Mouse (Mus musculus): Measurements from ENCODE around the gene Msantd3. TPM values are rescaled to one million over a fixed set of nuclear protein-coding genes. Genes with fewer than 3 reads are reported as not detected.

Gene Msantd3
- total and polyA plus RNA-seq, 3 experiments, result not detected

- Histone ChIP-seq H3K27ac (ENCODE audit: insufficient read depth, low read depth) (no peak overlapping the region), H3K9me3 (replicated peaks; ENCODE audit: low read length) (peaks cover 3% of the 10 kb centered on the region), H3K4me2 (ENCODE audit: insufficient read depth, low read depth, poor library complexity, severe bottlenecking) (no peak overlapping the region), H3K9ac (ENCODE audit: insufficient read depth, low read depth) (no peak overlapping the region), H3K27me3 (replicated peaks) (no peaks in the 10 kb centered on the region), H3K36me3 (replicated peaks in 1 of 2; ENCODE audit: control insufficient read depth in 1 of 2, insufficient read depth in 1 of 2, low read length in 1 of 2) (no peaks in the 10 kb centered on the region), H3K4me1 (ENCODE audit: control insufficient read depth in 1 of 2, insufficient read depth in 2 of 2) (no peaks in the 10 kb centered on the region), H3K4me3 (replicated peaks in 1 of 3; ENCODE audit: low read depth in 2 of 3, low read length in 2 of 3, poor library complexity in 1 of 3) (no peak overlapping the region), H3K79me2 (replicated peaks; ENCODE audit: control insufficient read depth, extremely low read depth, insufficient read depth, poor library complexity, severe bottlenecking) (no peaks in the 10 kb centered on the region)
- no peak for TF ChIP-seq TCF12 (IDR thresholded peaks at IDR 0.05; ENCODE audit: low read depth, low read length)
- TF ChIP-seq IRF4 (IDR thresholded peaks at IDR 0.05; ENCODE audit: low read depth, low read length), result no peak
- in situ Hi-C loops (cut with MboI; ENCODE audit: low pct_ligation_motif_present, low pct_unique_long_range_greater_than_20kb, low sequenced_read_pairs), result no loop called here
- DNase-seq (ENCODE audit: extremely low read depth), result no peak
- dilution Hi-C loops (cut with MboI; ENCODE audit: extremely low pct_ligation_motif_present, extremely low pct_unique_long_range_greater_than_20kb, low sequenced_read_pairs), result no loop called here
These were observed 2.0 kb downstream of the Msantd3 start for GRCm38 (mm10) chr4:48541526-48542250.

DNA sequence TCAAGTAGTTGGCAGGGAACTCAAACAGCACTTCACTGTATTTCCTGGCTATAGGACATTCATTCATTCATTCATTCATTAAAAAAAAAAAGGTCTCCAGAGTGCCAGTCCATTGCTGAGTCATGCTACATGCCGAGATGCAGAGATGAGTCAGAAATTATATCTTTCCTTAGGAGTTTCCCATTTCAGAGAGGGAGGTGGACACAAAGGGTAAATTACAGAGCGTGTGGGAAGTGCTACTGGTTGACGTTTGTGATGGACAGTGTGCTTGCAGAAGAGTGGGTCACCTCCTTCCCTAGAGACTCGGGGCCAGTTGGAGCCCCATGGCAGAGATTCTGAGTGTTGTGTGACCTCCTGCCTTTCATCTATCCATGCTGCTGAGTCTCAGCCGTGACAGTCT, 2.6 kb downstream of the Msantd3 start:
- dilution Hi-C loops (cut with MboI; ENCODE audit: extremely low pct_ligation_motif_present, extremely low pct_unique_long_range_greater_than_20kb, low sequenced_read_pairs), result no loop called here
- Histone ChIP-seq H3K4me2 (ENCODE audit: insufficient read depth, low read depth, poor library complexity, severe bottlenecking) (no peak overlapping the region), H3K79me2 (replicated peaks; ENCODE audit: control insufficient read depth, extremely low read depth, insufficient read depth, poor library complexity, severe bottlenecking) (no peaks in the 10 kb centered on the region)

DNA sequence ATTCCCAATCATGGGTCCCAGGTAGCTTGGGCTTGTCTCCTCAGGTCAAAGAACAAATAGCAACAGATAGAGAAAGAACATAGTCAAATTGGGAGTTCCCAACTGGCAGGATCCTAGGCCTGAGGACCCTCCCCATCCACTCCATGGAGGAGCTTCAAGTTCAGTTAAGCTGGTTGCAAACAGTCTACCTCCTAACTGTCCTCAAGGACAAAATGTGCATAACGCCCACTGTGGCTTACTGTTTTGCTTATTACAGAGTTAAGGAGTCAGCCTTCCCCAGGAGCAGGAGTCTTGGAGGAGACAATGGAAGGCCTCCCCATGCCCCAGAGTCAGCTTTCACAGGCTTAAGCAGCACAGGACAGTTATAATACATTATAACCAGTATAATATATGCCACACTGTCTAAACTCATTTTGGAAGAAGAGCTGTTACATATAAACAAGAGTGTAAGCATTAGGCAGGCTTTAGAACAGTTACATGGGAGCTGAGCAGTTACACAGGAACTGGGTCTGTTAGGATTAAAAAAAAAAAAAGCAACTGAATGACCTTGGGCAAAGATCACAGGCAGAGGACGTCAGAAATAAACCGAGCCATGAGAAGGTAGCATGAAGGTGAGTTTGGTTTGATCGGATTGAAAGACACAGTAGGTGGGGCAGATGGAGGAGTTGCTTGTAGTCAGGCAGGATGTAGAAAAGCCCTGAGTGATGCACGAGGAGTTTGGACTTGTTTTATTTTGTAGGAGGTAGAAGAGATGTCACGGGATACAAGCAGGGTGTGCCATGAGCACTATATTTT, 3.5 kb downstream of the Msantd3 start:
- DNase-seq (ENCODE audit: extremely low read depth), result no peak
- no peak overlapping the region for H3K27ac ChIP-seq (ENCODE audit: insufficient read depth, low read depth)
- dilution Hi-C loops (cut with MboI; ENCODE audit: extremely low pct_ligation_motif_present, extremely low pct_unique_long_range_greater_than_20kb, low sequenced_read_pairs), result no loop called here

More for the DNA sequence above, 2.6 kb downstream of the Msantd3 start:
- in situ Hi-C loops (cut with MboI; ENCODE audit: low pct_ligation_motif_present, low pct_unique_long_range_greater_than_20kb, low sequenced_read_pairs), result no loop called here
- TF ChIP-seq TBP (conservative IDR thresholded peaks at IDR 0.05; ENCODE audit: low read depth, low read length) (no peak), NRF1 (IDR thresholded peaks at IDR 0.05; ENCODE audit: low read depth, low read length) (no peak), MAFK (IDR thresholded peaks at IDR 0.05; ENCODE audit: insufficient replicate concordance, low read length) (no peak), RCOR1 (conservative IDR thresholded peaks at IDR 0.05; ENCODE audit: low read depth, low read length) (no peak), MXI1 (IDR thresholded peaks at IDR 0.05; ENCODE audit: low read depth, low read length) (no peak), IRF4 (IDR thresholded peaks at IDR 0.05; ENCODE audit: low read depth, low read length) (no peak), ELF1 (IDR thresholded peaks at IDR 0.05; ENCODE audit: low read depth, low read length) (no peak), UBTF (IDR thresholded peaks at IDR 0.05; ENCODE audit: low read depth, low read length) (no peak), EP300 (IDR thresholded peaks at IDR 0.05; ENCODE audit: low read length) (no peak), TCF12 (IDR thresholded peaks at IDR 0.05; ENCODE audit: low read depth, low read length) (no peak)
- no peak for DNase-seq (ENCODE audit: extremely low read depth)
- Histone ChIP-seq H3K27me3 (replicated peaks) (no peaks in the 10 kb centered on the region), H3K4me1 (ENCODE audit: control insufficient read depth in 1 of 2, insufficient read depth in 2 of 2) (no peaks in the 10 kb centered on the region), H3K36me3 (replicated peaks in 1 of 2; ENCODE audit: control insufficient read depth in 1 of 2, insufficient read depth in 1 of 2, low read length in 1 of 2) (no peaks in the 10 kb centered on the region), H3K4me3 (replicated peaks in 1 of 3; ENCODE audit: low read depth in 2 of 3, low read length in 2 of 3, poor library complexity in 1 of 3) (no peak overlapping the region), H3K9ac (ENCODE audit: insufficient read depth, low read depth) (no peak overlapping the region), H3K9me3 (replicated peaks; ENCODE audit: low read length) (peaks cover 3% of the 10 kb centered on the region), H3K27ac (ENCODE audit: insufficient read depth, low read depth) (no peak overlapping the region)

More for the DNA sequence above, 3.5 kb downstream of the Msantd3 start:
- Histone ChIP-seq H3K9ac (ENCODE audit: insufficient read depth, low read depth) (no peak overlapping the region), H3K27me3 (replicated peaks) (no peaks in the 10 kb centered on the region), H3K79me2 (replicated peaks; ENCODE audit: control insufficient read depth, extremely low read depth, insufficient read depth, poor library complexity, severe bottlenecking) (no peaks in the 10 kb centered on the region), H3K4me2 (ENCODE audit: insufficient read depth, low read depth, poor library complexity, severe bottlenecking) (no peak overlapping the region), H3K4me1 (ENCODE audit: control insufficient read depth in 1 of 2, insufficient read depth in 2 of 2) (no peaks in the 10 kb centered on the region), H3K36me3 (replicated peaks in 1 of 2; ENCODE audit: control insufficient read depth in 1 of 2, insufficient read depth in 1 of 2, low read length in 1 of 2) (no peaks in the 10 kb centered on the region), H3K4me3 (replicated peaks in 1 of 3; ENCODE audit: low read depth in 2 of 3, low read length in 2 of 3, poor library complexity in 1 of 3) (no peak overlapping the region), H3K9me3 (replicated peaks; ENCODE audit: low read length) (peaks cover 3% of the 10 kb centered on the region)
- in situ Hi-C loops (cut with MboI; ENCODE audit: low pct_ligation_motif_present, low pct_unique_long_range_greater_than_20kb, low sequenced_read_pairs), result no loop called here
- TF ChIP-seq ZC3H11A (IDR thresholded peaks at IDR 0.05; ENCODE audit: low read depth, low read length) (no peak), JUN (IDR thresholded peaks at IDR 0.05; ENCODE audit: insufficient read depth, low read depth, low read length) (no peak), E2F4 (IDR thresholded peaks at IDR 0.05; ENCODE audit: insufficient replicate concordance, low read depth, low read length) (no peak), SIN3A (IDR thresholded peaks at IDR 0.05; ENCODE audit: low read length) (no peak), ELF1 (IDR thresholded peaks at IDR 0.05; ENCODE audit: low read depth, low read length) (no peak), ZMIZ1 (IDR thresholded peaks at IDR 0.05; ENCODE audit: low read depth, low read length) (no peak), BHLHE40 (IDR thresholded peaks at IDR 0.05; ENCODE audit: low read depth, low read length) (no peak), NELFE (IDR thresholded peaks at IDR 0.05; ENCODE audit: low read depth, low read length) (no peak), TBP (conservative IDR thresholded peaks at IDR 0.05; ENCODE audit: low read depth, low read length) (no peak), MYC (IDR thresholded peaks at IDR 0.05; ENCODE audit: low read depth, low read length) (no peak), HCFC1 (IDR thresholded peaks at IDR 0.05; ENCODE audit: low read depth, low read length) (no peak), ZNF384 (IDR thresholded peaks at IDR 0.05; ENCODE audit: low read depth, low read length) (no peak), MAFK (IDR thresholded peaks at IDR 0.05; ENCODE audit: insufficient replicate concordance, low read length) (no peak), USF2 (conservative IDR thresholded peaks at IDR 0.05; ENCODE audit: low read depth, low read length) (no peak), CHD1 (IDR thresholded peaks at IDR 0.05; ENCODE audit: low read depth, low read length) (no peak), IRF4 (IDR thresholded peaks at IDR 0.05; ENCODE audit: low read depth, low read length) (no peak)

Measured in CH12.LX (cell line).